Mouse (Mus musculus): Measurements from ENCODE around the gene Dock7. TPM values are rescaled to one million over a fixed set of nuclear protein-coding genes. Genes with fewer than 3 reads are reported as not detected.

The Dock7 gene
- 82.3 and 115 TPM in 2 replicates for total RNA-seq (2014; rRNA removed)
- 28.8 and 36.8 TPM in 2 replicates for polyA plus RNA-seq (2015; fragmentation: Nextera tagmentation; extraction: Ambion mirVana)

DNA sequence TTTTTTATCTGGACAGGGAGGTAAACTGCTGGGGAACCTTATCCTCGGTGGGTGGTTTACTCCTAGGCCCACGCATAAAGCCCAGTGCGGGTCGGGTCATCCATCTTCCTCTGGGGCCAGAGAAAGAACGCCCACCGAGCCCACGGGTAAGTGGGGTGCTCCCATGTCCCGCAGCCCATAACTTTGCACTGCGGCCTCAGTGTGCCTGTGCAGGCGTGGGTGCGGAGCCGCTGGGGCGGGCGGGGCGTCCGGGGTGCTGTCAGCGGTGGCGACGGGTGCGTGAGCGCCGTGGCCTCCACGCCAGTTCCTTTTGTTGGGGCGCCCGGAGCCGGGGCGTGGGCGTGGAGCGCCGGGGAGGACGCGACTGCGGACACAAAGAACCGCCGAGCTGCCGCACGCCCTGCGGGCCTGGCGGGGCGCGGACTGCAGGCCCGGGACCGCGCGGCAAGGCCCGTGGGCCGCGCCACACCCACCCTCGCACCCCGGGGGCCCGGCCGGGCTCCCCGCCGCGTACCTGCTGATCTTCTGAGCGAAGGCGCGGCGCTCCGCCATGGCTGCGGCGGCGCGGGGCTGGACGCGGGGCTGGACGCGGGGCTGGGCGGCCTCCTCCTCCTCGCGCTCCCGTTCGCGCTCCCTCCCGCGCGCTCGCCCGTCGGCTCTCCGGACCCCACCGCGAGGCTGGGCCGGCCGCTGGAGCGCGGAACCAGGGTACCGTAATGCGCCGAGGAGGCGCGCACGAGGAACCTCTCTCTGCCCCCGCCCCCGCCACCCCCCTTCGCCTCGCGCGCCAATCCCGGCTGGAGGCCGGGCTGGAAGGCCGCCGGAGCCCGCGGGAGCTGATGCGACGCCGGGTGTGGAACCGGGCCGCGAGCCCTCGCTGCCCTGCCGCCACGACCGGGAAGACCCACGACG, at the start of gene Dock7:
Gene Dock7 (minus strand): TSS at position 705 of the 912 bp plus-strand sequence.
- no peak for TF ChIP-seq CTCF (IDR thresholded peaks at IDR 0.05)
- Histone ChIP-seq H3K4me3 (ENCODE audit: low read depth, low read length) (peak within 1 kb of the TSS; percentile 91), H3K4me1 (ENCODE audit: insufficient read depth, low read length) (peaks cover 11% of the 10 kb centered on the region; the same call in 1 of the 2 replicates), H3K9ac (replicated peaks; ENCODE audit: low read length, poor library complexity, severe bottlenecking) (peak within 1 kb of the TSS; percentile 98), H3K27ac (ENCODE audit: low read depth, low read length) (peak within 1 kb of the TSS; percentile 93), H3K36me3 (ENCODE audit: insufficient read depth, low read length) (no peaks in the 10 kb centered on the region), H3K9me3 (ENCODE audit: low read length) (no peaks in the 10 kb centered on the region), H3K27me3 (ENCODE audit: insufficient read depth, low read length) (no peaks in the 10 kb centered on the region), H3K4me2 (ENCODE audit: low read depth, low read length, poor library complexity, severe bottlenecking) (peak within 1 kb of the TSS; percentile 76)
- peak; percentile 89 for DNase-seq (ENCODE audit: low spot score)
- under 1% methylated on average over 71 of the region's 117 CpGs for WGBS
- peak; percentile 94 for ATAC-seq (ENCODE audit: low FRiP score)

- H3K9me3 ChIP-seq (ENCODE audit: low read length): no peaks in the 10 kb centered on the region
- DNase-seq (ENCODE audit: low spot score): no peak
- H3K9ac ChIP-seq (replicated peaks; ENCODE audit: low read length, poor library complexity, severe bottlenecking): no peak overlapping the region
- H3K4me1 ChIP-seq (ENCODE audit: insufficient read depth, low read length): no peaks in the 10 kb centered on the region
- no peak overlapping the region for H3K4me2 ChIP-seq (ENCODE audit: low read depth, low read length, poor library complexity, severe bottlenecking)
- no peak overlapping the region for H3K27ac ChIP-seq (ENCODE audit: low read depth, low read length)
- ATAC-seq (ENCODE audit: low FRiP score): no peak
- 95% methylated on average over 5 of the region's 5 CpGs for WGBS
- no peaks in the 10 kb centered on the region for H3K27me3 ChIP-seq (ENCODE audit: insufficient read depth, low read length)
- TF ChIP-seq CTCF (IDR thresholded peaks at IDR 0.05): no peak
- no peak overlapping the region for H3K4me3 ChIP-seq (ENCODE audit: low read depth, low read length)
- no peaks in the 10 kb centered on the region for H3K36me3 ChIP-seq (ENCODE audit: insufficient read depth, low read length)
These were observed 48.2 kb upstream of the Dock7 start for GRCm38 (mm10) chr4:99168869-99169268.

GRCm38 (mm10) chr4:99163547-99163946, 42.8 kb upstream of the Dock7 start:
- no peak overlapping the region for H3K4me3 ChIP-seq (ENCODE audit: low read depth, low read length)
- H3K27me3 ChIP-seq (ENCODE audit: insufficient read depth, low read length): no peaks in the 10 kb centered on the region
- TF ChIP-seq CTCF (IDR thresholded peaks at IDR 0.05): no peak
- DNase-seq (ENCODE audit: low spot score) (peak; percentile 19), ATAC-seq (ENCODE audit: low FRiP score) (no peak)
- H3K4me2 ChIP-seq (ENCODE audit: low read depth, low read length, poor library complexity, severe bottlenecking): no peak overlapping the region
- H3K9ac ChIP-seq (replicated peaks; ENCODE audit: low read length, poor library complexity, severe bottlenecking): no peak overlapping the region
- H3K27ac ChIP-seq (ENCODE audit: low read depth, low read length): no peak overlapping the region
- no peaks in the 10 kb centered on the region for H3K36me3 ChIP-seq (ENCODE audit: insufficient read depth, low read length)
- no peaks in the 10 kb centered on the region for H3K4me1 ChIP-seq (ENCODE audit: insufficient read depth, low read length)
- H3K9me3 ChIP-seq (ENCODE audit: low read length): no peaks in the 10 kb centered on the region
- 8% methylated on average over 4 of the region's 4 CpGs for WGBS

DNA sequence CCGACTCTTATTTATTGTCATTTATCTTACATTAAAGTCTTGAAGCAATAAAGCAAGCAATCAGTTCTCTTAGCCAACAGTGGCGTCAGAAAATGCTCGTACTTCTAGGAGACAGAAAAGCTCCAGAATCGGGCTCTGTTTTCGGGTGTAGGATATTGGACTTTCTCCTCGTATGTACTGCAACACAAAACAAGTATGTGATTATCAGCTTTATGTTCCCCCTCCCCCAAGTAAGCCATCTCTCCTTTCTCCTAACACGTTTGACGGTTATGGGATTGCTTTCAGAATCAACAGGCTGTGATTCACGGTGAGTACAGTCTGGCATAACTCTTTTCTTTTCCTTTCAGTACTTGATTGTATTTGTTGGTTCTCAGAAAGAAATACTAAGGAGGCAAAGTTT, 42.3 kb upstream of the Dock7 start:
- no peaks in the 10 kb centered on the region for H3K36me3 ChIP-seq (ENCODE audit: insufficient read depth, low read length)
- DNase-seq (ENCODE audit: low spot score): no peak
- no peaks in the 10 kb centered on the region for H3K27me3 ChIP-seq (ENCODE audit: insufficient read depth, low read length)
- WGBS: 44% methylated on average over 9 of the region's 9 CpGs
- no peak for ATAC-seq (ENCODE audit: low FRiP score)
- no peak for TF ChIP-seq CTCF (IDR thresholded peaks at IDR 0.05)
- H3K27ac ChIP-seq (ENCODE audit: low read depth, low read length): no peak overlapping the region
- H3K4me3 ChIP-seq (ENCODE audit: low read depth, low read length): no peak overlapping the region
- H3K9ac ChIP-seq (replicated peaks; ENCODE audit: low read length, poor library complexity, severe bottlenecking): no peak overlapping the region
- H3K4me1 ChIP-seq (ENCODE audit: insufficient read depth, low read length): no peaks in the 10 kb centered on the region
- no peak overlapping the region for H3K4me2 ChIP-seq (ENCODE audit: low read depth, low read length, poor library complexity, severe bottlenecking)
- H3K9me3 ChIP-seq (ENCODE audit: low read length): no peaks in the 10 kb centered on the region

DNA sequence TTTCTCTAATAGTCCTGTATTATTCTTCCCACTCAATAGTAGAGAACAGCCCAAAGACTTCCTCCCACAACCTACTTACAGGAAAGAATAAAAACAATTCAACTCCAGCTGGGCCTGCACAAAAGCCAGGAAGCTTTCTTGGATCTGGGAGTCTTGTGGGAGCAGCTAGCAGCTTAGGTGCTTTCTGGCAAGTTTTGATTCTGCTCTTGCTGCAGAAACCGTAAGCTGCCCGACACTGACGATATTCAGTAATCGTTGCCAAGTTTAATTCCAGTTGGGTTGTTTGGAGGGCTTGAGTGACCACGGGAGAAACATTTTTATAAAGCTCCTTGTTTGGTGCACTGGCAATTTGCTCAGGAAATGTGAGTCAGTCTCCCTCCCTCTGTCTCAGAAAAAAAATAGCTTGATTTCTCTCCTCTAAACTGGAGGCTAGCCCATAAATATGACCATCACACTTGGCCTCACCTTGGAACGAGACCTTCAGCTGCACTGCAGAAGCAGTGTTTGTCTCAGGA, 40.8 kb upstream of the Dock7 start:
- peak; percentile 33 for DNase-seq (ENCODE audit: low spot score)
- no peaks in the 10 kb centered on the region for H3K36me3 ChIP-seq (ENCODE audit: insufficient read depth, low read length)
- no peak overlapping the region for H3K4me3 ChIP-seq (ENCODE audit: low read depth, low read length)
- 8% methylated on average over 6 of the region's 6 CpGs for WGBS
- H3K4me2 ChIP-seq (ENCODE audit: low read depth, low read length, poor library complexity, severe bottlenecking): no peak overlapping the region
- H3K27me3 ChIP-seq (ENCODE audit: insufficient read depth, low read length): no peaks in the 10 kb centered on the region
- no peak overlapping the region for H3K27ac ChIP-seq (ENCODE audit: low read depth, low read length)
- no peaks in the 10 kb centered on the region for H3K4me1 ChIP-seq (ENCODE audit: insufficient read depth, low read length)
- no peak for ATAC-seq (ENCODE audit: low FRiP score)
- H3K9ac ChIP-seq (replicated peaks; ENCODE audit: low read length, poor library complexity, severe bottlenecking): no peak overlapping the region
- TF ChIP-seq CTCF (IDR thresholded peaks at IDR 0.05): no peak
- H3K9me3 ChIP-seq (ENCODE audit: low read length): no peaks in the 10 kb centered on the region

DNA sequence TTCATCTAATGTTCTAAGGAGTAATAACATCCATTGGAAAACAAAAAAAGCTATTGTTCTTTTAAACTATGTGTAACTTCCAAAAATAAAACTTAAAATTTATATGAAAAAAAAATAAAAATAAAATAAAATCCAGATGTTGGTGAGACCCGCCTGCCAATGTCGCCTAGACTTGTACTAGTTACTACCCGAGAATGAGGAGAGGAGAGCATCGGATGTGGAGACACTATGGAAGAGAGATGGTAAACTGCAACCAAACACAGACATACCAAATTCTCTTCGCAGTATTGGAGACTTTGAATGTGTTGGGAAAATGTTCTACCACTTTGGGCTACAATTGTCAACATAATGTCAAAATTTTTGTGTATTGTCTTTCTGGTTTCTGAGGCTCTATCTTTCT, 40.2 kb upstream of the Dock7 start:
- 25% methylated on average over 5 of the region's 5 CpGs for WGBS
- H3K4me2 ChIP-seq (ENCODE audit: low read depth, low read length, poor library complexity, severe bottlenecking): no peak overlapping the region
- no peak for ATAC-seq (ENCODE audit: low FRiP score)

More for the DNA sequence above, 40.2 kb upstream of the Dock7 start:
- no peak for TF ChIP-seq CTCF (IDR thresholded peaks at IDR 0.05)
- Histone ChIP-seq H3K27me3 (ENCODE audit: insufficient read depth, low read length) (no peaks in the 10 kb centered on the region), H3K4me3 (ENCODE audit: low read depth, low read length) (no peak overlapping the region), H3K9ac (replicated peaks; ENCODE audit: low read length, poor library complexity, severe bottlenecking) (no peak overlapping the region), H3K36me3 (ENCODE audit: insufficient read depth, low read length) (no peaks in the 10 kb centered on the region), H3K9me3 (ENCODE audit: low read length) (no peaks in the 10 kb centered on the region), H3K27ac (ENCODE audit: low read depth, low read length) (no peak overlapping the region), H3K4me1 (ENCODE audit: insufficient read depth, low read length) (no peaks in the 10 kb centered on the region)
- no peak for DNase-seq (ENCODE audit: low spot score)

All from midbrain, postnatal 0 days (tissue).